Mouse (Mus musculus) brain, adult 2 months (tissue): ENCODE data around the gene Zfp335.
"Not testable (repeated sequence)": the region's sequence is repeated elsewhere in the genome, so short reads cannot be mapped to it uniquely, and the experiment has no call there.

Experiments
- DNase-seq: peaks from one replicate; pipeline ENCODE4 v3.0.0; 2011; ENCODE audit warnings: low read depth, low spot score

Zfp335 gene

GRCm38 (mm10) chr2:164895885-164896284 lies 15.7 kb downstream of the Zfp335 start:
- DNase-seq: peak; percentile 37

GRCm38 (mm10) chr2:164894644-164895043 lies 16.9 kb downstream of the Zfp335 start:
- no peak for DNase-seq

DNA sequence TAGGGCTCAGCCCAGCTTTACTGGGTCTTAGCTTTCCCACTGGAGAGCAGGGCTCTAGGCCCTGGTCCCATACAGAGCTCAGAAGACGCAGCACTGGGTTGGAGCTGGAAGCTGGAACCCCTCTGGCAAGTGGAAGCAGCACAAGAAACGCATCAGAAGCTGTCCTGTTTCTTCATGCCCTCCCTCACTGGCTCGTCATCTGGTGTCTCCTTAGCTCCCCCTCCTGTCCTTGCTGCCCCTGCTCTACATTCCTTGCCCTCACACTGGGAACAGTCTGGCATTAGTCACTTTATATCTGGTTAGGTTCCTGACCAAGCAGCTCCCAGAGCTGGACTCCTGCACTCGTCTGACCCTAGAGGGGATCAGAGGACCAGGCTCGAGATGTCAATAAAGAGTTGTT lies 17.5 kb downstream of the Zfp335 start:
- DNase-seq: peak; percentile 52

DNA sequence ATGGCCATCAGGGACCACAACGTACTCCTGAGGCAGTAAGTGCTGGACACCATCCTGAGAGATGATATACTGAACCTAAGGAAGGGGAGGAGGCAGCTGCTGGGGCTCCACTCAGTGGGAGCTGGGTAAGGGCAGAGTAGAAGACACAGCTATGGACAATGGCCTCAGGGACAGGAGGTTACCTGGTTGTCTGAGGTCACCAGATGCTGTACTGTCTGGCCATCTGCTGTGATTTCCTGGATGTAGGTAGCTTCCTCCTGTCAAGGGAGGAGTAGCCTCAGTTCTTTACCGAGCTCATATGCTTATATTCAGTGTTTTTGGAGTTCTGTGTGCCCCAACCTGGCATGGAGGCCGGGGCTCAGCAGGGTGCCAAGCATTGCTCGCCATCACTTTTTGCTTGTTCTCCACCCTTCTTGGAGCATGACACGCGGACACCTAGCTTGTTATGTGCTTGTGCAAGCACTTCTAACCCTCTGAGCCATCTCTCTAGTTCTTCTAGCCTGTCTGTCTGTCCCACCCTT lies 18.8 kb downstream of the Zfp335 start:
- peak; percentile 60 for DNase-seq

- peak; percentile 65 for DNase-seq
Measured at GRCm38 (mm10) chr2:164891908-164892695, 19.5 kb downstream of the Zfp335 start.

GRCm38 (mm10) chr2:164891056-164891834 lies 20.3 kb downstream of the Zfp335 start:
- peak; percentile 32 for DNase-seq

DNA sequence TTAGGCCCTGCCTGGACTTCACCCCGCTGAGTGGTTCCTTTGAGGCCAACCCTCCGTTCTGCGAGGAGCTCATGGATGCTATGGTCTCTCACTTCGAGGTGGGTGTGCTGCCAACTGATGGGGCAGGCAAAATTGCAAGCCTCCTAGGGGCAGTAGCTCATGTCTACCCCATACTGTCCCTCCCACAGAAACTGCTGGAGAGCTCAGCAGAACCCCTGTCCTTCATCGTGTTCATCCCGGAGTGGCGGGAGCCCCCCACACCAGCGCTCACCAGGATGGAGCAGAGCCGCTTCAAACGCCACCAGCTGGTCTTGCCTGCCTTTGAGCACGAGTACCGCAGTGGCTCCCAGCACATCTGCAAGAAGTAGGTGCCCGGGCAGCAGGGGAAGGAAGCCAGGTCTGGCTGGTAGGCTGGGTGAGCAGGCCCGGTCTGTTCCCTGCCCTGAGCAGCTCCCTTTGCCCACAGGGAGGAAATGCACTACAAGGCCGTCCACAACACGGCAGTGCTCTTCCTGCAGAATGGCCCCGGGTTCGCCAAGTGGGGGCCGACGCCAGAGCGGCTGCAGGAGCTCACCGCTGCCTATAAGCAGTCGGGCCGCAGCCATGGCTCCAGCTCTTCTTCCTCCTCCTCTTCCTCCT lies 21.0 kb downstream of the Zfp335 start:
- no peak for DNase-seq

DNA sequence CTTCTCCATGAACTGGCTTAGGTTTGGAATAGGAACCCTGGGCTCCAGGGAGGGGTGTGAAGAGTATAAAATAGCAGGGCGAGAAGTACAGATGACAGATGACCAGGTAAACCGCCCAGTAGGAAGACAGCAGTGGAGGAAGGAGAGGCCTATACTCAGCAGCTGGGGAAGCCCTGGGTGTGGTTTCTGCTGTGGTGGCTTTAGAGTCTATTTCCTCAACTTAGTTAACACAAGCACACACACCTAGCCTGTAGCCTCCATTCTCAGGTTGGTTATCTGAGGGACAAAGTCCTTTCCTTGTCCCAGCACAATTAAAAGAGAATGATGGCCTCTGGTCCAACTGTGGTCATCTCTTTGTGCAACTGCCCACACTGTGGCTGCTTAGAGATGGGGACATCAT lies 21.6 kb downstream of the Zfp335 start:
- no peak for DNase-seq

DNA sequence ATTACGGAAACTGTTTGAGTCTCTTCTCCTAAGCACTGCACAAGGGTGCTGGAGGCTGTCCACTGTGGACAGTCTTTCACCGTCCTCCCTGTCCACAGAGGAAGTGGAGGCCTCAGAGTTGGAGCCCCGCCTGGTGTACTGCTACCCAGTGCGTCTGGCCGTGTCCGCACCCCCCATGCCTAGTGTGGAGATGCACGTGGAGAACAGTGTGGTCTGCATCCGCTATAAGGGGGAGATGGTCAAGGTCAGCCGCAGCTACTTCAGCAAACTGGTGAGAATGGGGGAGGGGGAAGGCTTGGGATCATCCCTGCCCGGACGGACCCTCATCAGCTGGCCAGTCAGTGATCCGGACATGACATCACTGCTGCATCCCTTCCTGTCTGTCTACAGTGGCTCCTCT lies 22.6 kb downstream of the Zfp335 start:
- no peak for DNase-seq

- peak; percentile 52 for DNase-seq
Measured at GRCm38 (mm10) chr2:164886617-164887016, 24.9 kb downstream of the Zfp335 start.

DNA sequence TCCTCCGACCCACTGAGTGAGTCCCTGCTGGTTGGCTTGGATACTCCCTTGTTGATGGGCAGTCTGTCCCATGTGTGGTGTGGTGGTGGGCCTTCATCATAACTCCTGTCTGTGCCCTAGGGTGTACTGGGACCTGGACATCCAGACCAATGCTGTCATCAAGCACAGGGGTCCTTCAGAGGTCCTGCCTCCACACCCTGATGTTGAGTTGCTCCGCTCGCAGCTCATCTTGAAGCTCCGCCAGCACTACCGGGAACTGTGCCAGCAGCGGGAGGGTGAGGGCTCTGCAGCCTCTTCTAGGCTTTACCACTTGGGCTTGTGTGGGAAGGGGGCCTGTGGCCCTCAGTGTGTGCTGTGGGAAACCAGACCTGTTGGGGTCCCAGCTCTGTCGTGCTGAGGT lies 25.8 kb downstream of the Zfp335 start:
- peak; percentile 85 for DNase-seq

- DNase-seq: peak; percentile 58
Measured at GRCm38 (mm10) chr2:164882619-164883018, 28.9 kb downstream of the Zfp335 start.

- DNase-seq: peak; percentile 98
Measured at GRCm38 (mm10) chr2:164879568-164880277, 31.8 kb downstream of the Zfp335 start.

- DNase-seq: peak; percentile 92
Measured at GRCm38 (mm10) chr2:164879228-164879567, 32.4 kb downstream of the Zfp335 start, which contains the start of gene Pcif1. Pcif1 (plus strand) TSS chr2:164879304.

DNA sequence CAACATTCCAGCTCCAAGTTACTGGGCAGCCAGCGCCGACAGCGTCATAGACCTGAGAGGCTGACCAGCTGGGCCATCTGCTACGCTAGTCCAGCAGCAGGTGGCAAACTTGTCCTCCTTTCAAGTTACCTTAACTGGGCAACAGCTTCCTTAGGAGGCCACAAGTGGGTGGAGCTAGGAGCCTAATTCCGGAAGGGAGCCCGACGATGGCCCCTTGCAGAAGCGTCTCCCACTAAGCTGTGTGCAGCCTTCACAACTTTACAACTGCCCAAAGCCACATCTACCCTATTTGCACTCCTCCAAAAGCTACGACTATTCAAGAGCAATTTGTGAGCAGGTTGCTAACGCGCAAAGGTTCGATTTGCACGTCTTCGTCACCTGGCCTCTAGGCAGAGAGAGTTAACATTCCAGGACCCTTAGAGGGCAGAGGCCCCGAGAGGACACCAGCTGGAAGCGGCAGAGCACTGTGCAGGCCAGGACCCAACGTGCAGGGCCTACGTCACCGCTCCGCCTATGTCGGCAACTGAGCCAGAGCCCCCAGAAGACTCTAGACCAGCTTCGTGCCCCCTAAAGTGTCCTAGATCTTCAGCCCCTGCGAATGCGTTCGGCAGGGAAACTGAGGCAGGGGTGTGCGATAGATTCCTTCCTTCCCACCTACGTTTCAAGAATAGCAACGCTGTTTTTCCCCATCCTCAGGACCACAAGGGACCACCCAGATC lies 32.9 kb downstream of the Zfp335 start:
- DNase-seq: peak; percentile 88

GRCm38 (mm10) chr2:164877376-164878215 lies 34.0 kb downstream of the Zfp335 start:
- not testable (repeated sequence) for DNase-seq

DNA sequence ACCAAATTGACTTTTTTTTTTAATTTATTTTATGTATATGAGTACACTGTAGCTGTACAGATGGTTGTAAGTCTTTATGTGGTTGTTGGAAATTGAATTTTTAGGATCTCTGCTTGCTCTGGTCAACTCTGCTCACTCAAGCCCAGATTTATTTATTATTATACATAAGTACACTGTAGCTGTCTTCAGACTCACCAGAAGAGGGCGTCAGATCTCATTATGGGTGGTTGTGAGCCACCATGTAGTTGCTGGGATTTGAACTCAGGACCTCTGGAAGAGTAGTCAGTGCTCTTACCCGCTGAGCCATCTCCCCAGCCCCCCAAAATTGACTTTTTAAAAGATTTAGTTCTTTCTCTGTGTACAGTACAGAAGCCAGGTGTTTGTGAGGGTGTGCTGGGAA lies 35.9 kb downstream of the Zfp335 start:
- not testable (repeated sequence) for DNase-seq

DNA sequence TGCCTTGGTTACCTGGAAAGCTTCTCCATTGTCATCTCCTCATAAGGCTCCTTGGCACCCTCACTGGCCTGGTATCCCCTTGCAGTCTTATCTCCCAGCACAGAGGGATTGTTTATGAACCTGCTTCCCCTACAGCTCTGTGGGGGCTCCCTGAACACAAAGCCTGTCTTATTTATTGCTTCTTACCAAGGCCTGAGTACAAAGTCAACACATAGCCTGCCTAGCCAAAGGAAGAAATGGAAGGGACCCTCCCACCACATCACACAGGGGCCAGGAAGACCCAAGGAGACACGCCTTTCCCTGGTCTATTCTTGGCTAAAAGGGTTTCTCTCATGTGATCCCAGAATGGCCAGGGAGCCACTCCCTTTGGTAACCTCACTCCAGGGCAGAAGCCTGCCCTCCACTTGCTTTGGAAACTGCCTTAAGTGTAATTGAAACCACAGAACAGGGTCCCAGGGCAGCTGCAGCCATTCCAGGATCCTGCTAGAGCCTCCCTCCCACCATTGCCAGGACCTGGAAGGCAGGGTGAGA lies 37.3 kb downstream of the Zfp335 start:
- DNase-seq: no peak

DNA sequence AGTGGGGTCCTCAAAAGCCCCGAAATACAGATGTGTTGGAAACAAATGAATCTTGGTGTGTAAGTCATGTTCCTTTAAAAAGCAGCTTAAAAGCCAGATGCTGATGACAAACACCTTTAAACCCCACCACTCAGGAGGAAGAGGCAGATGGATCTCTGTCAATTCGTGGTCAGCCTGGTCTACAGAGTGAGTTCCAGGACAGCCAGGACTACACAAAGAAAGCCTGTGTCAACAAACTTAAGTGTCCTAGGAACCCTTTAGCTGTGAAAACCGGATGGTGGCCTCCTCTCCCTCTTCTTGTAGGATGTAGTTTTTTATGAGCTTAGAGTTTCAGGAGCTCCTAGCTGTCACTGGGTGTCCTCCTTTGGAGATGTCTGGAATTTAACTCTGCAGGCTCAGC lies 37.9 kb downstream of the Zfp335 start:
- no peak for DNase-seq
